Mouse (Mus musculus): ENCODE data around the gene C77080. TPM values are rescaled to one million over a fixed set of nuclear protein-coding genes. Genes with fewer than 3 reads are reported as not detected.

The C77080 gene
- polyA plus RNA-seq (2015; fragmentation: Nextera tagmentation; extraction: Ambion mirVana), result 9.6 and 10.3 TPM in 2 replicates

DNA sequence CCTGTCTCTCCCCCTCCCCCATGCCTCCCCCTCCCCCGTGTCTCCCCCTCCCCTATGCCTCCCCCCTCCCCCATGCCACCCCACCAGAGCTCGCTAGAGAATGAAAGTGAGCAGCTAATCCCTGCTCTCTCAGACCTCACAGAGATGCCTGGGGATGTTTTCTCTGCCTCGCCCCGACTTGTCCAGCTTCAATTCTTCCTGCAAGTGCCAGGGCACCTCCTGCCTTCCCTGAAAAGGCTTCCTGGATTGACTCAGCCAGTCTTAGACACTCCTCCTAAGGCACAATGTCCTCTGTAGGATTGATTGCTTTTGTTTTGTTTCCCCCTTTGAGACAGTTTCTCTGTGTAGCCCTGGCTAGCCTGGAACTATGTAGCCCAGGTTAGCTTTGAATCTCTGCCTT is at the start of gene C77080:
Gene C77080 (minus strand): TSS at position 209 of the 400 bp plus-strand sequence.
- peak within 1 kb of the TSS; percentile 78 for H3K27ac ChIP-seq (replicated peaks)

DNA sequence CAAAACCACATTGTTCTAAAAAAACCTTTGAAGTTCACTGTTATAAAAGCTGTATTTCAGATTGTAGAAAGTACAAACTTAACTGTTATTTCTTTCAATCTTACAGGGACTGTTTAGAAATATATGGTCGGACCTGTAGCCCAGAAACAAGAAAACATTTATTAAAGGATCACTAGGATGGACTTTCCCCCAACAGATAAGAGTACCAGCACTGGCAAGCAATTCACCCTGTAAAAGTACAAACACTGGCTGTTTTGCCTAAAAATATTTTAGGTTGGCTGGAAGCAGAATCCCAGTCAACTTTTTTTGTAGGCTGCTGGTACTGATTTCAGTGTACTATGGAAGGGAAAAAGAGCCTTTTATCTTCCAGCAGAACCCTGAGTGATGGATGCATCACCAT is 46.7 kb upstream of the C77080 start:
- Histone ChIP-seq H3K4me3 (ENCODE audit: low read depth, low read length) (no peak overlapping the region), H3K4me2 (replicated peaks; ENCODE audit: low read depth) (no peak overlapping the region), H3K4me1 (replicated peaks; ENCODE audit: control insufficient read depth, insufficient read depth) (no peaks in the 10 kb centered on the region), H3K9me3 (ENCODE audit: control insufficient read depth, low read length) (no peaks in the 10 kb centered on the region), H3K27me3 (ENCODE audit: control insufficient read depth, insufficient read depth, low read length) (no peaks in the 10 kb centered on the region), H3K36me3 (ENCODE audit: control insufficient read depth, insufficient read depth, low read length) (peaks cover 16% of the 10 kb centered on the region), H3K27ac (replicated peaks) (no peak overlapping the region), H3K9ac (ENCODE audit: low read length) (no peak overlapping the region)
- DNase-seq (ENCODE audit: low spot score), result no peak
- no peak for TF ChIP-seq EP300 (optimal IDR thresholded peaks at IDR 0.05)
- no peak for TF ChIP-seq CTCF (IDR thresholded peaks at IDR 0.05; ENCODE audit: low read depth)
- WGBS, result 81% methylated on average over 1 of the region's 1 CpGs
- ATAC-seq (ENCODE audit: low FRiP score, low TSS enrichment), result no peak

More for the DNA sequence above, at the start of gene C77080:
- peak; percentile 16; the same call in 1 of the 2 replicates for ATAC-seq (ENCODE audit: low FRiP score, low TSS enrichment)
- peaks cover 8% of the 10 kb centered on the region; the same call in 1 of the 2 replicates for H3K4me1 ChIP-seq (replicated peaks; ENCODE audit: control insufficient read depth, insufficient read depth)
- 25% methylated on average over 1 of the region's 4 CpGs for WGBS
- no peak within 1 kb of the TSS for H3K4me3 ChIP-seq (ENCODE audit: low read depth, low read length)
- no peak for TF ChIP-seq EP300 (optimal IDR thresholded peaks at IDR 0.05)
- TF ChIP-seq CTCF (IDR thresholded peaks at IDR 0.05; ENCODE audit: low read depth), result no peak
- no peak for DNase-seq (ENCODE audit: low spot score)
- H3K27me3 ChIP-seq (ENCODE audit: control insufficient read depth, insufficient read depth, low read length), result no peaks in the 10 kb centered on the region
- H3K36me3 ChIP-seq (ENCODE audit: control insufficient read depth, insufficient read depth, low read length), result no peaks in the 10 kb centered on the region
- no peaks in the 10 kb centered on the region for H3K9me3 ChIP-seq (ENCODE audit: control insufficient read depth, low read length)
- no peak within 1 kb of the TSS for H3K4me2 ChIP-seq (replicated peaks; ENCODE audit: low read depth)
- no peak within 1 kb of the TSS for H3K9ac ChIP-seq (ENCODE audit: low read length)

DNA sequence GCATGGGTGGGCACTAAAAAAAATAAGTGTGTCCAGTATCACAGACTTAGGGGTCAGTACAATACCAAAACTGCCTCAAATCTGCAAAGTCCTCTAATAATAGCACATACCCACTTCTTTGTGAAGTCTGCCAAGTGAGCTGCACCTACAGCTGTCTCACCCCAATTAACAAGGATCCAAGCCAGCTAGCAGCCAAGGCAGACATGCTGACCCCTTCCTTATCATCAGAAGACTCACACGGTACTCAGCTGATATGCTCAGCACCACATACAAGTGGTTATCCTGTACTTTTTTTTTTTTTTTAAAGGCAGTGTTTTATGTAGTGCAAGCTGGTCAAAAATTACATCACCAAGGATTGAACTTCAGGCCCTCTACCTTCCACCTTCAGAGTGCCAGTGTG is 43.1 kb upstream of the C77080 start:
- Histone ChIP-seq H3K27me3 (ENCODE audit: control insufficient read depth, insufficient read depth, low read length) (no peaks in the 10 kb centered on the region), H3K9me3 (ENCODE audit: control insufficient read depth, low read length) (no peaks in the 10 kb centered on the region), H3K4me3 (ENCODE audit: low read depth, low read length) (no peak overlapping the region), H3K36me3 (ENCODE audit: control insufficient read depth, insufficient read depth, low read length) (peaks cover 11% of the 10 kb centered on the region), H3K4me2 (replicated peaks; ENCODE audit: low read depth) (no peak overlapping the region), H3K27ac (replicated peaks) (no peak overlapping the region), H3K9ac (ENCODE audit: low read length) (no peak overlapping the region), H3K4me1 (replicated peaks; ENCODE audit: control insufficient read depth, insufficient read depth) (no peaks in the 10 kb centered on the region)
- TF ChIP-seq EP300 (optimal IDR thresholded peaks at IDR 0.05) (no peak), CTCF (IDR thresholded peaks at IDR 0.05; ENCODE audit: low read depth) (no peak)
- ATAC-seq (ENCODE audit: low FRiP score, low TSS enrichment) (no peak), DNase-seq (ENCODE audit: low spot score) (no peak)
- WGBS, result 33% methylated on average over 1 of the region's 1 CpGs

DNA sequence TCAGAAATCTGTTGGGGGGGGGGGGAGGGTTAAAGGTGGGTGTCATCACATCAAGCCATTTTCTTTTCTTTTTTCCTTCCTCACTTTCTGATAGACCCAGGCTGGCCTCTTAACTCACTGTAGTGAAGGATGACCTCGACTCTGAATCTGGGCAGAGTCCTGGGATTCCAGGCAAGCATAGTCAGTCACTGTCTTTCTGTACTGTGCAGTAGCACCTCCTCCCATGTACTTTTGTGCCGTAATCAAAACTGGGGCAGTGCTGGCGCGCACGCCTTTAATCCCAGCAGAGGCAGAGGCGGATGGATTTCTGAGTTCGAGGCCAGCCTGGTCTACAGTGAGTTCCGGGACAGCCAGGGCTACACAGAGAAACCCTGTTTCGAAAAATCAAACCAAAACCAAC is 42.6 kb upstream of the C77080 start:
- Histone ChIP-seq H3K9me3 (ENCODE audit: control insufficient read depth, low read length) (no peaks in the 10 kb centered on the region), H3K4me1 (replicated peaks; ENCODE audit: control insufficient read depth, insufficient read depth) (no peaks in the 10 kb centered on the region), H3K27ac (replicated peaks) (no peak overlapping the region), H3K27me3 (ENCODE audit: control insufficient read depth, insufficient read depth, low read length) (no peaks in the 10 kb centered on the region), H3K9ac (ENCODE audit: low read length) (no peak overlapping the region), H3K4me3 (ENCODE audit: low read depth, low read length) (no peak overlapping the region), H3K36me3 (ENCODE audit: control insufficient read depth, insufficient read depth, low read length) (peaks cover 11% of the 10 kb centered on the region), H3K4me2 (replicated peaks; ENCODE audit: low read depth) (no peak overlapping the region)
- ATAC-seq (ENCODE audit: low FRiP score, low TSS enrichment) (peak; percentile 51), DNase-seq (ENCODE audit: low spot score) (no peak)
- TF ChIP-seq CTCF (IDR thresholded peaks at IDR 0.05; ENCODE audit: low read depth) (no peak), EP300 (optimal IDR thresholded peaks at IDR 0.05) (no peak)
- 81% methylated on average over 9 of the region's 9 CpGs for WGBS

DNA sequence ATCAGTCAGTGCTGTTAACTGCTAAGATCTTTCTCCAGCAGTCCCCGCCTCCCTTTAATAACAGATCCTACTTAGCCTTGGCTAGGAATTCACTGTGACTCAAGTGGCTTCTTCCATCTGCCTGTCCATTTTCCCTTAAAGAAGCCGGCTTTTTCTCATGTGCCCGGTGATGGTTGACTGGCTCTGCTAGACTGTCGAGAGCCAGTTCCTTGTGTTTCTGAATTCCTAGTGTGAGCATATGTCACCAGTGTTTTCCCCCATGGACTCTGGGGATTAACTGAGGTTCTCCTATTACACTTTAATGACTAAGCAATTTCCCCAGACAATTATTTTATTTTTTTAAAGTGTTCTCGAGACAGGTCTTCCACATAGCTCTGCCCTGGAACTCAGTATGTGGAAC is 42.2 kb upstream of the C77080 start:
- no peak overlapping the region for H3K4me2 ChIP-seq (replicated peaks; ENCODE audit: low read depth)
- ATAC-seq (ENCODE audit: low FRiP score, low TSS enrichment) (peak; percentile 36; the same call in 1 of the 2 replicates), DNase-seq (ENCODE audit: low spot score) (no peak)
- TF ChIP-seq CTCF (IDR thresholded peaks at IDR 0.05; ENCODE audit: low read depth) (no peak), EP300 (optimal IDR thresholded peaks at IDR 0.05) (no peak)
- H3K27me3 ChIP-seq (ENCODE audit: control insufficient read depth, insufficient read depth, low read length), result no peaks in the 10 kb centered on the region
- no peaks in the 10 kb centered on the region for H3K9me3 ChIP-seq (ENCODE audit: control insufficient read depth, low read length)
- no peak overlapping the region for H3K27ac ChIP-seq (replicated peaks)
- H3K4me1 ChIP-seq (replicated peaks; ENCODE audit: control insufficient read depth, insufficient read depth), result 0 out of 2 replicates have a peak, but pooled peaks cover under 1% of the 10 kb centered on the region
- H3K4me3 ChIP-seq (ENCODE audit: low read depth, low read length), result no peak overlapping the region
- no peak overlapping the region for H3K9ac ChIP-seq (ENCODE audit: low read length)
- WGBS, result 68% methylated on average over 5 of the region's 5 CpGs
- H3K36me3 ChIP-seq (ENCODE audit: control insufficient read depth, insufficient read depth, low read length), result peaks cover 7% of the 10 kb centered on the region

DNA sequence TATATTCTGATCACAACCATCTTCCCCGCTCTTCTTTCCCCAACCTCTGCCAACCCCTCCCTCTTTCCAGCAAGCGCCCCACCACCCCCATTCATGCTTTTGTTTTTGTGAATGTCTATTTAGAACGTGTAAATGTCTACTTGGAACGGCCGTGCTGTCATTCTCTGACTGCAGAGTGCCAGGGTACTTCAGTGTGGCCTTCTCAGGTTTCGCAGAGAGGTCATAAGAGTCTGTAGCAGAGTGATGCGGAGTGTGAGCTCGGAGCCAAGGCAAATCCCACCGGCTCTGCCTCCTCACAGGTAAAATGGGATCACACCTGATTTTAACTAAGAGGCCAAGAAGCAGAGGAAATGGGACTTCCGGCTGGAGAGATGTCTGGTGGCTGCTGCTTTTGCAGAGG is 37.9 kb upstream of the C77080 start:
- Histone ChIP-seq H3K4me3 (ENCODE audit: low read depth, low read length) (no peak overlapping the region), H3K9ac (ENCODE audit: low read length) (no peak overlapping the region), H3K4me2 (replicated peaks; ENCODE audit: low read depth) (no peak overlapping the region), H3K27ac (replicated peaks) (no peak overlapping the region), H3K27me3 (ENCODE audit: control insufficient read depth, insufficient read depth, low read length) (no peaks in the 10 kb centered on the region), H3K36me3 (ENCODE audit: control insufficient read depth, insufficient read depth, low read length) (no peaks in the 10 kb centered on the region), H3K4me1 (replicated peaks; ENCODE audit: control insufficient read depth, insufficient read depth) (0 out of 2 replicates have a peak, but pooled peaks cover 3% of the 10 kb centered on the region), H3K9me3 (ENCODE audit: control insufficient read depth, low read length) (no peaks in the 10 kb centered on the region)
- TF ChIP-seq CTCF (IDR thresholded peaks at IDR 0.05; ENCODE audit: low read depth) (no peak), EP300 (optimal IDR thresholded peaks at IDR 0.05) (no peak)
- DNase-seq (ENCODE audit: low spot score) (no peak), ATAC-seq (ENCODE audit: low FRiP score, low TSS enrichment) (no peak)
- WGBS, result 55% methylated on average over 10 of the region's 10 CpGs
